Mouse (Mus musculus) megakaryocyte-erythroid progenitor cell, adult 5-6 weeks (primary cell): ENCODE measurements at regions not wholly inside any gene's neighbourhood (a gene's known extent, or its start where the extent isn't known, plus 50 kb on each side); places are given as distances from the start of the nearest gene placed in this dataset.
A peak's percentile ranks its signal among the peaks of the same experiment; 100 is the strongest.

Experiments used
- ATAC-seq: replicated peaks from 2 replicates; pipeline ENCODE4 v1.8.0; 2016; ENCODE audit warnings: mild to moderate bottlenecking, inconsistent platforms; ENCODE audit not compliant: severe bottlenecking, poor library complexity, low FRiP score, low TSS enrichment

- ATAC-seq = no peak
Observed at GRCm38 (mm10) chr16:76618295-76618694, 244.7 kb upstream of the Nrip1 start.

- no peak for ATAC-seq
Observed at GRCm38 (mm10) chr16:76611061-76611460, 237.4 kb upstream of the Nrip1 start.

- no peak for ATAC-seq
Observed at GRCm38 (mm10) chr16:76604914-76605313, 231.3 kb upstream of the Nrip1 start.

- no peak for ATAC-seq
Observed at GRCm38 (mm10) chr16:76603846-76604258, 230.2 kb upstream of the Nrip1 start.

GRCm38 (mm10) chr16:76603431-76603830 lies 229.8 kb upstream of the Nrip1 start:
- 0 out of 2 replicates have a peak, but pooled peaks have one; percentile 52 for ATAC-seq

GRCm38 (mm10) chr16:76600131-76600530 lies 226.5 kb upstream of the Nrip1 start:
- ATAC-seq = no peak

GRCm38 (mm10) chr16:76591956-76592768 lies 218.5 kb upstream of the Nrip1 start:
- no peak for ATAC-seq

GRCm38 (mm10) chr16:76589791-76590190 lies 216.2 kb upstream of the Nrip1 start:
- ATAC-seq = no peak

- ATAC-seq = no peak
Observed at GRCm38 (mm10) chr16:76577206-76577605, 203.6 kb upstream of the Nrip1 start.

- ATAC-seq = no peak
Observed at GRCm38 (mm10) chr16:76575281-76575680, 201.7 kb upstream of the Nrip1 start.

- no peak for ATAC-seq
Observed at GRCm38 (mm10) chr16:76566220-76566619, 192.6 kb upstream of the Nrip1 start.

GRCm38 (mm10) chr16:76554846-76555245 lies 181.2 kb upstream of the Nrip1 start:
- ATAC-seq = no peak

- ATAC-seq = 0 out of 2 replicates have a peak, but pooled peaks have one; percentile 18
Observed at GRCm38 (mm10) chr16:76549628-76550027, 176.0 kb upstream of the Nrip1 start.

GRCm38 (mm10) chr16:76547087-76547486 lies 173.5 kb upstream of the Nrip1 start:
- ATAC-seq = no peak

GRCm38 (mm10) chr16:76546632-76547031 lies 173.0 kb upstream of the Nrip1 start:
- no peak for ATAC-seq

- ATAC-seq = no peak
Observed at GRCm38 (mm10) chr16:76545942-76546341, 172.3 kb upstream of the Nrip1 start.

GRCm38 (mm10) chr16:76544972-76545371 lies 171.3 kb upstream of the Nrip1 start:
- no peak for ATAC-seq

GRCm38 (mm10) chr16:76540964-76541363 lies 167.3 kb upstream of the Nrip1 start:
- ATAC-seq = no peak

- no peak for ATAC-seq
Observed at GRCm38 (mm10) chr16:76540328-76540923, 166.8 kb upstream of the Nrip1 start.

- no peak for ATAC-seq
Observed at GRCm38 (mm10) chr16:76539669-76540068, 166.0 kb upstream of the Nrip1 start.

GRCm38 (mm10) chr16:76537871-76538270 lies 164.2 kb upstream of the Nrip1 start:
- no peak for ATAC-seq
